Mouse (Mus musculus) neural tube, embryonic 15.5 days (tissue): ENCODE measurements around the gene Wdr37. TPM values are rescaled to one million over a fixed set of nuclear protein-coding genes. Genes with fewer than 3 reads are reported as not detected.
A peak's percentile ranks its signal among the peaks of the same experiment; 100 is the strongest.
"Not testable (repeated sequence)": the region's sequence is repeated elsewhere in the genome, so short reads cannot be mapped to it uniquely, and the experiment has no call there.

ENCODE experiments used
- ATAC-seq: fragments of 200-750 bp; cut with Nextera tagmentation; 2 replicates; pipeline ENCODE4 v1.8.0; 2017; ENCODE audit warnings: mild to moderate bottlenecking, moderate TSS enrichment, moderate library complexity; ENCODE audit not compliant: low FRiP score
- H3K27ac ChIP-seq: fragments of 300-500 bp; sonication (generic); replicated peaks from 2 replicates; pipeline ENCODE4 v1.5.1; 2015; ENCODE audit warnings: mild to moderate bottlenecking, inconsistent platforms
- H3K27me3 ChIP-seq: fragments of 300-500 bp; sonication (generic); replicated peaks from 2 replicates; pipeline ENCODE4 v1.6.1; 2015; ENCODE audit warnings: inconsistent platforms
- H3K36me3 ChIP-seq: fragments of 300-500 bp; sonication (generic); 2 replicates; pipeline ENCODE4 v1.6.1; 2015; ENCODE audit warnings: inconsistent platforms
- H3K4me1 ChIP-seq: fragments of 300-500 bp; sonication (generic); 2 replicates; pipeline ENCODE4 v1.6.1; 2015; ENCODE audit warnings: inconsistent platforms
- H3K4me2 ChIP-seq: fragments of 300-500 bp; sonication (generic); 2 replicates; pipeline ENCODE4 v1.6.1; 2015; ENCODE audit warnings: inconsistent platforms, mild to moderate bottlenecking, moderate library complexity
- H3K4me3 ChIP-seq: fragments of 300-500 bp; sonication (generic); replicated peaks from 2 replicates; pipeline ENCODE4 v1.5.1; 2015; ENCODE audit warnings: mild to moderate bottlenecking, inconsistent platforms
- H3K9ac ChIP-seq: fragments of 300-500 bp; sonication (generic); replicated peaks from 2 replicates; pipeline ENCODE4 v1.6.1; 2015; ENCODE audit warnings: mild to moderate bottlenecking, inconsistent platforms
- H3K9me3 ChIP-seq: fragments of 300-500 bp; sonication (generic); replicated peaks from 2 replicates; pipeline ENCODE4 v1.6.1; 2016; ENCODE audit warnings: inconsistent platforms
- WGBS: fragments of 180-500 bp; shearing (Covaris S2); methylation state at CpG from one replicate; pipeline ENCODE4 v1.1.7; 2015; ENCODE audit warnings: mixed read lengths; 5-methylcytosine and 5-hydroxymethylcytosine counted together
- polyA plus RNA-seq: library from polyadenylated mRNA; unstranded; fragments of >200 nt; fragmentation: Nextera tagmentation; extraction: Ambion mirVana; gene quantifications from 2 replicates; pipeline ENCODE4 v1.2.1, GENCODE M21; 2015

The Wdr37 gene
- polyA plus RNA-seq, 1 experiment from 2014 or later: 48.2 TPM

DNA sequence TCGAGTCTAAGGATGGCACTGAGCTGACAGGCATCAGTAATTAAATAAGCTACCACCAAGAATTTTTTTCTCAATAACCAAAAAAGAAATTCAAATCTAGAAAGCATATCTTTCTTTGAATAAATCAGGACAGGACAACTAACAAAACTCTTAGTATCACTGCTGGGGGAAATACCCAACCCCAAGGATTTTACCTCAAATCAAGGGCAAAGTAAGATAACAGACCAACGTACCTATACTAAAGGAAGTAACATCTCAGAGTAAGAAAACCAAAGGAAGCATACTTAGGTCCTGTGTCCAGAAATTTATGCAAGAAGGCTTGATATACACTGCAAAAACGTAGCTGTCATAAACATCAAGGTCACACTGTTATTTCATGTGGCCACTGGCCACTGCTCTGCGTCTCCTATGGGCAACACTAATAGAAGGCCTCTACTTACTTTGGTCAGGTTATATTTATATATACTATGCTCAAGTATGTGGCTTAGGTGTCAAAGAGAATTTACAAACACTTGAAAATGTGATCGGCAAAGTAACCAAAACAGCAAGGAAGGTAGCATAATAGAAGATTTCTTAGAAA lies 2.0 kb downstream of the Wdr37 start:
- WGBS: 72% methylated on average over 5 of the region's 5 CpGs
- H3K4me1 ChIP-seq: peaks cover 20% of the 10 kb centered on the region
- no peak overlapping the region for H3K27ac ChIP-seq
- H3K36me3 ChIP-seq: no peaks in the 10 kb centered on the region
- H3K9me3 ChIP-seq: no peaks in the 10 kb centered on the region
- ATAC-seq: no peak
- H3K4me2 ChIP-seq: peak overlapping the region; percentile 78
- H3K4me3 ChIP-seq: peak overlapping the region; percentile 85
- H3K27me3 ChIP-seq: no peaks in the 10 kb centered on the region
- H3K9ac ChIP-seq: peak overlapping the region; percentile 85

GRCm38 (mm10) chr13:8866612-8867011 lies 5.1 kb downstream of the Wdr37 start:
- no peak overlapping the region for H3K4me3 ChIP-seq
- no peaks in the 10 kb centered on the region for H3K27me3 ChIP-seq
- ATAC-seq: no peak
- 87% methylated on average over 7 of the region's 7 CpGs for WGBS
- H3K4me1 ChIP-seq: peaks cover 20% of the 10 kb centered on the region
- no peaks in the 10 kb centered on the region for H3K36me3 ChIP-seq
- no peak overlapping the region for H3K27ac ChIP-seq
- H3K9me3 ChIP-seq: no peaks in the 10 kb centered on the region
- H3K9ac ChIP-seq: no peak overlapping the region
- H3K4me2 ChIP-seq: no peak overlapping the region

DNA sequence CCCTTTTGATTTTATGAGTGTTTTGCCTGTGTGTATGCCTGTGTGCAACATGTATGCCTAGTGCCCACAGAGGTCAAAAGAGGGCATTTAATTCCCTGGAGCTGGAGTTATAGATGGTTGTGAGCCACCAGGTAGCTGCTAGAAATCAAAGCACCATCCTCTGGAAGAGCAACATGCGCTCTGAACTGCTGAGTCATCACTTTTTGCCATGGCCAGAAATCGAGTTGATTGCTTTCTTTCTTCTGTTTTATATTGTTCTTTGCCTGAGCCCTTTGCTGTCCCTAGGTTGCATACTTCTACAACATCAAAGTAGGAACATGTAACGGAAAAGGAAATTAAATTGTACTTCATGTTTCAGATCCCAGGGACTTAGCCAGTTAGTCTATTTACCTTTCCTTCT lies 6.7 kb downstream of the Wdr37 start:
- Histone ChIP-seq H3K27me3 (no peaks in the 10 kb centered on the region), H3K4me3 (no peak overlapping the region), H3K36me3 (peaks cover 5% of the 10 kb centered on the region), H3K27ac (no peak overlapping the region), H3K9ac (no peak overlapping the region), H3K9me3 (no peaks in the 10 kb centered on the region), H3K4me2 (no peak overlapping the region), H3K4me1 (peaks cover 19% of the 10 kb centered on the region)
- 88% methylated on average over 3 of the region's 3 CpGs for WGBS
- ATAC-seq: no peak

GRCm38 (mm10) chr13:8860861-8861260 lies 10.8 kb downstream of the Wdr37 start:
- no peak for ATAC-seq
- Histone ChIP-seq H3K4me2 (no peak overlapping the region), H3K4me3 (no peak overlapping the region), H3K4me1 (0 out of 2 replicates have a peak, but pooled peaks cover 4% of the 10 kb centered on the region), H3K27ac (no peak overlapping the region), H3K36me3 (peaks cover 15% of the 10 kb centered on the region), H3K9me3 (no peaks in the 10 kb centered on the region), H3K27me3 (no peaks in the 10 kb centered on the region), H3K9ac (no peak overlapping the region)
- WGBS: 95% methylated on average over 9 of the region's 9 CpGs

- Histone ChIP-seq H3K4me2 (no peak overlapping the region), H3K27me3 (no peaks in the 10 kb centered on the region), H3K36me3 (peaks cover 23% of the 10 kb centered on the region), H3K4me1 (no peaks in the 10 kb centered on the region), H3K27ac (no peak overlapping the region), H3K9ac (no peak overlapping the region), H3K4me3 (no peak overlapping the region), H3K9me3 (no peaks in the 10 kb centered on the region)
- no peak for ATAC-seq
- WGBS: 92% methylated on average over 6 of the region's 6 CpGs
Observed at GRCm38 (mm10) chr13:8858453-8858852, 13.3 kb downstream of the Wdr37 start.

- no peak overlapping the region for H3K9ac ChIP-seq
- no peak overlapping the region for H3K4me2 ChIP-seq
- no peaks in the 10 kb centered on the region for H3K4me1 ChIP-seq
- no peaks in the 10 kb centered on the region for H3K9me3 ChIP-seq
- ATAC-seq: no peak
- 100% methylated on average over 2 of the region's 2 CpGs for WGBS
- peaks cover 22% of the 10 kb centered on the region for H3K36me3 ChIP-seq
- H3K4me3 ChIP-seq: no peak overlapping the region
- H3K27ac ChIP-seq: no peak overlapping the region
- no peaks in the 10 kb centered on the region for H3K27me3 ChIP-seq
Observed at GRCm38 (mm10) chr13:8854769-8855168, 16.9 kb downstream of the Wdr37 start.

- no peaks in the 10 kb centered on the region for H3K4me1 ChIP-seq
- peaks cover 29% of the 10 kb centered on the region for H3K36me3 ChIP-seq
- no peak for ATAC-seq
- H3K27me3 ChIP-seq: no peaks in the 10 kb centered on the region
- no peaks in the 10 kb centered on the region for H3K9me3 ChIP-seq
- H3K4me3 ChIP-seq: no peak overlapping the region
- no peak overlapping the region for H3K27ac ChIP-seq
- WGBS: 99% methylated on average over 4 of the region's 4 CpGs
- H3K4me2 ChIP-seq: no peak overlapping the region
- H3K9ac ChIP-seq: no peak overlapping the region
Observed at GRCm38 (mm10) chr13:8853424-8853823, 18.3 kb downstream of the Wdr37 start.

DNA sequence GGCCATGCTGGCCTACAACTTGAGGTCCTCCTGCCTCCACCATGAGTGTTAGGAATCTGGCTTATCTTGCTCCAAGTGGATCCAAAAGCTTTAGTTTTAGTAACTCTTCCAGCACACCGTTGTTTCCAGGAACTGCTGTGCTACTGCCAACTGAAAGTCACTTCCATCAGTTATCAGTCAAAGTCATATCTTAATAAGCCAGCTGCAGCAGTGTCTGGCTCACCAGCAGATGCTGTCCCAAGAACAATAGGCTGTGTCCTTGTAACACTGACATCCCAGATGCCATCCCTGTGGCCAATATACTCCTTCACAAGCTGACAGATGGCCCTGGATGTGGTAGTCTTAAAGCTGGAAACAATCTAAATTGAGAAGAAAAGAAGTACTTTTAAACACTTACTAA lies 22.4 kb downstream of the Wdr37 start:
- peaks cover 43% of the 10 kb centered on the region for H3K36me3 ChIP-seq
- no peak for ATAC-seq
- no peak overlapping the region for H3K9ac ChIP-seq
- H3K9me3 ChIP-seq: no peaks in the 10 kb centered on the region
- no peak overlapping the region for H3K4me2 ChIP-seq
- H3K4me3 ChIP-seq: no peak overlapping the region
- H3K27me3 ChIP-seq: no peaks in the 10 kb centered on the region
- H3K4me1 ChIP-seq: no peaks in the 10 kb centered on the region
- WGBS: 58% methylated on average over 1 of the region's 1 CpGs
- no peak overlapping the region for H3K27ac ChIP-seq

- H3K36me3 ChIP-seq: peaks cover 46% of the 10 kb centered on the region
- H3K9ac ChIP-seq: no peak overlapping the region
Observed at GRCm38 (mm10) chr13:8847702-8848101, 24.0 kb downstream of the Wdr37 start.

DNA sequence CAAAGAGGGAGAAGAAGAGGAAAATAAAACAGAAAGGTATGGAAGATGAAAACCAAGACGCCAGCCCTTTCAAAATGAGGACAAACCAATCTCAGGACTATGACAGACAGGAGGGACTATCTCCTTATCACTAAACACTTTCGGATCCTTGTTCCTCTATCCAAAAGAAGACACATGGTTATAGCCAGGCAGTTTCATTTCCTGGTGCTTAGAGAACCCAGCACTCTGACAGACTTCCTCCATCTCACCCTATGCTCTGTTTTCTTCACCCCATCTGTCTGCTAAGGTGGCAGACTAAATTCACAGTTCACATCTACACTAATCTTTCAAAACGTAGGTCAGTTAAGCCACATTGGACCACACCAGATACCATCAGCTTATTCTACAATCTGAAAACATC lies 29.4 kb downstream of the Wdr37 start:
- peaks cover 61% of the 10 kb centered on the region for H3K36me3 ChIP-seq
- H3K4me1 ChIP-seq: no peaks in the 10 kb centered on the region
- no peaks in the 10 kb centered on the region for H3K9me3 ChIP-seq
- H3K27me3 ChIP-seq: no peaks in the 10 kb centered on the region
- no peak overlapping the region for H3K27ac ChIP-seq
- no peak overlapping the region for H3K9ac ChIP-seq
- ATAC-seq: no peak
- WGBS: 93% methylated on average over 3 of the region's 3 CpGs
- H3K4me2 ChIP-seq: no peak overlapping the region
- H3K4me3 ChIP-seq: no peak overlapping the region

More at GRCm38 (mm10) chr13:8847702-8848101, 24.0 kb downstream of the Wdr37 start:
- Histone ChIP-seq H3K4me3 (no peak overlapping the region), H3K4me2 (no peak overlapping the region), H3K4me1 (no peaks in the 10 kb centered on the region), H3K27me3 (no peaks in the 10 kb centered on the region), H3K27ac (no peak overlapping the region), H3K9me3 (no peaks in the 10 kb centered on the region)
- ATAC-seq: no peak
- WGBS: 62% methylated on average over 2 of the region's 2 CpGs

DNA sequence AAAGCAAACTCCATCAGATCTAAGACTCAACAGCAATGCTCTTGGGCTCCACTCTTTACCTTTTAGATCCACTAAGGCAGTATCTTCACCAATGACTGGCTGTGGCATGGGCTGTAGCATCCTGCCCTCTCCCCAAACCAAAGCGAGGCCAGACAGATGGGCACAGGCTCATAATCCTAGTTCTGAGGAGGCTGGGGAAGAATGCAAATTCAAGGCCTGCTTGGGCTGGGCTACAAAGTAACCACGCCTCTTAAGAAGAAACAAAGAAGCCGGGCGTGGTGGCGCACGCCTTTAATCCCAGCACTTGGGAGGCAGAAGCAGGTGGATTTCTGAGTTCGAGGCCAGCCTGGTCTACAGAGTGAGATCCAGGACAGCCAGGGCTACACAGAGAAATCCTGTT lies 29.9 kb downstream of the Wdr37 start:
- not testable (repeated sequence) for H3K27me3 ChIP-seq, H3K4me2 ChIP-seq, H3K4me3 ChIP-seq, H3K27ac ChIP-seq, H3K9ac ChIP-seq, H3K4me1 ChIP-seq, ATAC-seq, H3K9me3 ChIP-seq
- H3K36me3 ChIP-seq: peaks cover 56% of the 10 kb centered on the region
- WGBS: 95% methylated on average over 7 of the region's 7 CpGs

- ATAC-seq: no peak
- Histone ChIP-seq H3K9me3 (no peaks in the 10 kb centered on the region), H3K4me1 (no peaks in the 10 kb centered on the region), H3K36me3 (peaks cover 59% of the 10 kb centered on the region), H3K27me3 (no peaks in the 10 kb centered on the region), H3K4me2 (no peak overlapping the region), H3K27ac (no peak overlapping the region), H3K4me3 (no peak overlapping the region), H3K9ac (no peak overlapping the region)
- WGBS: 94% methylated on average over 2 of the region's 2 CpGs
Observed at GRCm38 (mm10) chr13:8840941-8841340, 30.8 kb downstream of the Wdr37 start.

- Histone ChIP-seq H3K27me3 (no peaks in the 10 kb centered on the region), H3K4me1 (no peaks in the 10 kb centered on the region), H3K36me3 (peaks cover 61% of the 10 kb centered on the region), H3K4me2 (no peak overlapping the region), H3K4me3 (no peak overlapping the region), H3K27ac (no peak overlapping the region), H3K9ac (no peak overlapping the region), H3K9me3 (no peaks in the 10 kb centered on the region)
- no peak for ATAC-seq
- 81% methylated on average over 6 of the region's 6 CpGs for WGBS
Observed at GRCm38 (mm10) chr13:8839937-8840336, 31.8 kb downstream of the Wdr37 start.
